Mouse (Mus musculus): Measurements from ENCODE around the gene Auts2. TPM values are rescaled to one million over a fixed set of nuclear protein-coding genes. Genes with fewer than 3 reads are reported as not detected.

Auts2 gene
- polyA plus RNA-seq, 1 experiment from 2014 or later = 82.5 TPM

DNA sequence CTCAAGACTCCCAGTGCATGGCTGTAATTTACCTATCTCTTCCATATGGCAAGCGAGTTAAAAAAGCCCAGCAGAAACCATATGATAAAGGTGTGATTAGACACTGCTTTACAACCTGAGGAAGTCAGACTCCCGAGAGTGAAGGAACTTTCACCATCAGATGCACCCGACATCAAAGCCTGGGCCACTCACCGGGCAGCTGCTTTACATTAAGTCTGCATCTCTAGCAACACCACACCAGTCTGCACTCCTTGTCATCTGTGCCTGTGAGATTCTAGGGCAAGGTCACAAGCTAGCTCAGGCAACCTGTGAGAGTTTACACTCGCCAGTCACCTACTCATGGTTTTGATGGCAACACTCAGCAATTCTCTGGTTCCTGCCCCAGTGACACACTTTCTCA is 596.3 kb downstream of the Auts2 start:
- H3K4me1 ChIP-seq (ENCODE audit: control insufficient read depth, insufficient read depth, low read length) = peaks cover 16% of the 10 kb centered on the region
- 76% methylated on average over 5 of the region's 5 CpGs for WGBS
- no peak for ATAC-seq (ENCODE audit: low read depth)
- H3K9ac ChIP-seq (replicated peaks; ENCODE audit: low read depth, low read length) = no peak overlapping the region
- H3K4me2 ChIP-seq (ENCODE audit: low read depth, low read length) = no peak overlapping the region
- H3K4me3 ChIP-seq (ENCODE audit: low read depth, low read length) = no peak overlapping the region
- no peaks in the 10 kb centered on the region for H3K27me3 ChIP-seq (ENCODE audit: control insufficient read depth, insufficient read depth, low read length)
- H3K27ac ChIP-seq (ENCODE audit: low read depth, low read length) = no peak overlapping the region
- no peaks in the 10 kb centered on the region for H3K36me3 ChIP-seq (ENCODE audit: control insufficient read depth, insufficient read depth, low read length)
- H3K9me3 ChIP-seq (ENCODE audit: control insufficient read depth, low read length) = no peaks in the 10 kb centered on the region

DNA sequence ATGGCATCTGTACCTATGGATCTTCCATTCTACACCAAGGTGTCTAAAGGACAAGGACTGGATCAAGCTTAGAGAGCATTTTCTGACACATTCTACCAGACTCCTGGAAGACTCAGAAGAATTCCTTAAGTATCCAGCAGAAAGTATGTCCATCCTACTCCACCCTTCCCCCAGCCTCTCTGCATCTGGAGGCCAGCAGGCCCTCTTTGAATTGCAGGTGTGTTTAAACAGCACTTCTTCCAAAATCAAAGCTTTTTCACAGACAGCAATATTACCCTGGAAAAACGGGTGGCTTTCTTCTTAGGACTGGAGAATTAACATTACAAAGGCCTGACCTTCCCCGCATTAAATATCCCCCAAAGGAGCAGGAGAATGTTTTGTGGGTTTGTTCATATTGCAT is 598.4 kb downstream of the Auts2 start:
- no peak overlapping the region for H3K9ac ChIP-seq (replicated peaks; ENCODE audit: low read depth, low read length)
- H3K27ac ChIP-seq (ENCODE audit: low read depth, low read length) = no peak overlapping the region
- H3K4me2 ChIP-seq (ENCODE audit: low read depth, low read length) = no peak overlapping the region
- no peak for ATAC-seq (ENCODE audit: low read depth)
- no peaks in the 10 kb centered on the region for H3K36me3 ChIP-seq (ENCODE audit: control insufficient read depth, insufficient read depth, low read length)
- peaks cover 13% of the 10 kb centered on the region for H3K4me1 ChIP-seq (ENCODE audit: control insufficient read depth, insufficient read depth, low read length)
- 14% methylated on average over 2 of the region's 2 CpGs for WGBS
- no peaks in the 10 kb centered on the region for H3K9me3 ChIP-seq (ENCODE audit: control insufficient read depth, low read length)
- H3K4me3 ChIP-seq (ENCODE audit: low read depth, low read length) = no peak overlapping the region
- no peaks in the 10 kb centered on the region for H3K27me3 ChIP-seq (ENCODE audit: control insufficient read depth, insufficient read depth, low read length)

DNA sequence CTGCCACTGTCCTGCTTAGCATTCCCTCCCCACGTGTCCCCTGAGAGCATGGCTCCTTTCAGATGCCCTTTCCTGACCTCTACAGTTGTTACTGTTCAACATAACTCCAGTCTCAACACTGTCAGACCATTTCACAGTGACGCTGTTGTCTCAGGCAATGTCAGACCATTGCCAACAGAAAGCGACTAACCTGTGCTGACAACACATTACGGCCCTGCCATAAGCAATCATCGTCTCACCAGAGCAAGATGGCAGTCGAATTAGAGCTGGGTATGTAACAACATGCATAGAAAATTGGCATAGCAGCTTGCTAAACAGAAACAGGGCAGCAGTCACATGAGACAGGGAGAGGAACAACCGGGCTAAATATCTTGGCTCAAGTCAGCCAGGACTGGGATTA is 614.4 kb downstream of the Auts2 start:
- H3K27me3 ChIP-seq (ENCODE audit: control insufficient read depth, insufficient read depth, low read length) = no peaks in the 10 kb centered on the region
- WGBS = 79% methylated on average over 7 of the region's 7 CpGs
- H3K4me3 ChIP-seq (ENCODE audit: low read depth, low read length) = no peak overlapping the region
- no peak overlapping the region for H3K27ac ChIP-seq (ENCODE audit: low read depth, low read length)
- no peaks in the 10 kb centered on the region for H3K9me3 ChIP-seq (ENCODE audit: control insufficient read depth, low read length)
- ATAC-seq (ENCODE audit: low read depth) = no peak
- H3K9ac ChIP-seq (replicated peaks; ENCODE audit: low read depth, low read length) = no peak overlapping the region
- H3K36me3 ChIP-seq (ENCODE audit: control insufficient read depth, insufficient read depth, low read length) = no peaks in the 10 kb centered on the region
- H3K4me1 ChIP-seq (ENCODE audit: control insufficient read depth, insufficient read depth, low read length) = no peaks in the 10 kb centered on the region
- no peak overlapping the region for H3K4me2 ChIP-seq (ENCODE audit: low read depth, low read length)

DNA sequence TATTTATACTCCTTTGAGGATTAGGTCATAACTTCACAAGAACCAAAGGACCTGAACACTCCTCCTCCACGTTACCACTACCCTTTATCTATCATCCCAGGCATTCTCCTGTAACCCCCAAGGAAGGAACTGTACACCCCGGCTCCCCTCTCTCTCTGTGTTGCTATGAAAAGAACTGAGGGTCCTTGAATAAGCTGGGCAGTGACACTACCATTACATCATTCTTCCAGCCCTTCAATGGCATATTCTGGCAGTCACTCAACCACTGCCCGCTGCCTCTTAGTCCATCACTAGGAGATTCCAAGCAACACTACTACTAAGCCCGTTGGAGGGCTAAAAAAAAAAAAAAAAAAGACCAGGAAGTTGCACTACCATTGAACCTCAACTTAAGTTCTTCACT is 620.4 kb downstream of the Auts2 start:
- Histone ChIP-seq H3K9ac (replicated peaks; ENCODE audit: low read depth, low read length) (no peak overlapping the region), H3K4me2 (ENCODE audit: low read depth, low read length) (no peak overlapping the region), H3K9me3 (ENCODE audit: control insufficient read depth, low read length) (no peaks in the 10 kb centered on the region), H3K27me3 (ENCODE audit: control insufficient read depth, insufficient read depth, low read length) (no peaks in the 10 kb centered on the region), H3K36me3 (ENCODE audit: control insufficient read depth, insufficient read depth, low read length) (no peaks in the 10 kb centered on the region), H3K27ac (ENCODE audit: low read depth, low read length) (no peak overlapping the region), H3K4me3 (ENCODE audit: low read depth, low read length) (no peak overlapping the region), H3K4me1 (ENCODE audit: control insufficient read depth, insufficient read depth, low read length) (peaks cover 11% of the 10 kb centered on the region; the same call in 1 of the 2 replicates)
- 82% methylated on average over 4 of the region's 4 CpGs for WGBS
- no peak for ATAC-seq (ENCODE audit: low read depth)

DNA sequence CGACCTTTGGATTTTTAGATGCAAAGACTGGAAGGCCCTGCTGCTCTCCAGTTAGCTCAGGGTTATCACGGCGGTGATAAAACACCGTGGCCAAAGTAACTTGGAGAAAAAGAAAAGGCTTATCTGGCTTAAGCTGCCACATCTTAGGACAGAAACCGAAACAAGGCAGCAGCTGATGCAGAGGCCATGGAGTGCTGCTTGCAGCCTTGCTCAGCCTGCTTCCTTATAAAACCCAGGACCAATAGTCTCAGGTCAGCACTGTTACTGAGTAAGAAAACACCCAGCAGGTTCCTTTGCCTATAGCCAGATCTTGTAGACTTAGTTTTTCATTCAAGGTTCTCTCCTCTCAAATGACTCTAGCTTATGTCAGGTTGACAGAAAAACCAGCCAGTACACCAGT is 621.0 kb downstream of the Auts2 start:
- H3K36me3 ChIP-seq (ENCODE audit: control insufficient read depth, insufficient read depth, low read length) = no peaks in the 10 kb centered on the region
- H3K4me3 ChIP-seq (ENCODE audit: low read depth, low read length) = no peak overlapping the region
- no peak overlapping the region for H3K27ac ChIP-seq (ENCODE audit: low read depth, low read length)
- ATAC-seq (ENCODE audit: low read depth) = no peak
- WGBS = 79% methylated on average over 5 of the region's 5 CpGs
- H3K4me1 ChIP-seq (ENCODE audit: control insufficient read depth, insufficient read depth, low read length) = peaks cover 13% of the 10 kb centered on the region; the same call in 1 of the 2 replicates
- H3K4me2 ChIP-seq (ENCODE audit: low read depth, low read length) = no peak overlapping the region
- H3K9me3 ChIP-seq (ENCODE audit: control insufficient read depth, low read length) = no peaks in the 10 kb centered on the region
- no peaks in the 10 kb centered on the region for H3K27me3 ChIP-seq (ENCODE audit: control insufficient read depth, insufficient read depth, low read length)
- H3K9ac ChIP-seq (replicated peaks; ENCODE audit: low read depth, low read length) = no peak overlapping the region

DNA sequence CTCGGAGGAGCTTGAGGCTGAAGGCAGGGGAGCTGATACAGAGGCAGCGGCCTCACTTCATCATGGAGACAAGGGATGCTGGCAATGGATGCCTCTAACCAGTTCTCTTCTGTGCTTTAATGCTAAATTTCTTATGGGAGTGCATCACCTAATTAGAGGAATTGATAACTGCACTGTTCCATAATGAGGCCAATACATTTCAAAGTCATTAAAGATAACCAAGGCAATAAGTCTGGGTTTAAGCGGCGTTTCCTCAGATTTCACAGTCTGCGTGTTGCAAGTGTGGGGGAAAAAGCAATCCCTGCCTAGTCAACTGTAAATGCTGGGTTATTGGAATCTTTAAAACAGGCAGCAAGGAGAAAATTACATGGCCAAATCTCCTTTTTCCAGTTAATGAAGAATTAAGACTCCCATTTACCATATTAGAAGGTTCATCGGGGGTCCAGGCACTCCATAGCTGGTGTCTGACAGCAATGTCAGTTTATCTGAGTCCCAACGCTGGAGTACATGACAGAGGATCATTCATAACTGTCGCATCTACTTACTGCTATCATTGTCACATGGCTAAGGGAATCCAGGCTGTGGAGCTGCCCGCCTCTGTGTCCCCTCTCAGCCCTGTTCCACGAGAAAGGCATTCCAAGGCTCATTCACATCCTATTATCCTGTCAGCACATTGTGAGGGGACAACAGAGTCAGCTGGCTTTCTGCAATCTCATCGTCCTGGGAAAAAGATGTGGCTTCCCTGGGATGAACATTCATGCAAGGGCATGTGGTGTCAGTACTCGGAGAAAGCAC is 623.0 kb downstream of the Auts2 start:
- Histone ChIP-seq H3K27me3 (ENCODE audit: control insufficient read depth, insufficient read depth, low read length) (no peaks in the 10 kb centered on the region), H3K4me3 (ENCODE audit: low read depth, low read length) (no peak overlapping the region), H3K4me1 (ENCODE audit: control insufficient read depth, insufficient read depth, low read length) (peaks cover 16% of the 10 kb centered on the region; the same call in 1 of the 2 replicates), H3K9ac (replicated peaks; ENCODE audit: low read depth, low read length) (no peak overlapping the region), H3K4me2 (ENCODE audit: low read depth, low read length) (no peak overlapping the region), H3K9me3 (ENCODE audit: control insufficient read depth, low read length) (no peaks in the 10 kb centered on the region), H3K27ac (ENCODE audit: low read depth, low read length) (peak overlapping the region; percentile 19; the same call in 1 of the 2 replicates), H3K36me3 (ENCODE audit: control insufficient read depth, insufficient read depth, low read length) (no peaks in the 10 kb centered on the region)
- ATAC-seq (ENCODE audit: low read depth) = no peak
- WGBS = 38% methylated on average over 12 of the region's 12 CpGs

DNA sequence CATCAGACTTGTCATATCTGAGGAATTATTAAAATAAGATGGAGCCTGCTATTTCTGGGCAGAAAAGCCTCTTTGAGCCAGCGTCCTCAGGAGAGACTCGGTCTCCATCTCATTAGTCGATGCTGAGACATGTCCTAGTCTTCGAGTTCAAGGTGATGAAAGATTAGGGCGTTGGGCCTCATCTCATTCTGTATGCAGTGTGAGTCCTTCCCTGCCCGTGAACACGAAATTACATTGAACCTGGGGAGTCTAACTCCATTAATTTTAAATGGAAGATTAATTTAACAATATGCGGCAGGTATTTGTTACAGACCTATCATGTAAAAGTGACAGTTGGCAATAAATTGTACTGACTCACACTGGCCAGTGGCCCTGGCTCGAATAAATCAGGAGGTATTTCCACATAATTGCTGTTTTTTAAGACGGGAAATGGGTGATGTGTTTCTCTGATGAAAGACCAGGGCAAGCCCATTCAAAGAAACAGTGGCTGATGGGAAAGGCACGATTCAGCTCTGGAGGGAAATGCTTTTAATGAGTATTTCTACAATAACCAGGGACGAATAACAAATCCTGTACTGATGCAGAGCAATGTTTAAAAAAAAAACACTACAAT is 626.2 kb downstream of the Auts2 start:
- Histone ChIP-seq H3K4me3 (ENCODE audit: low read depth, low read length) (no peak overlapping the region), H3K9ac (replicated peaks; ENCODE audit: low read depth, low read length) (no peak overlapping the region), H3K27ac (ENCODE audit: low read depth, low read length) (no peak overlapping the region), H3K36me3 (ENCODE audit: control insufficient read depth, insufficient read depth, low read length) (no peaks in the 10 kb centered on the region), H3K4me2 (ENCODE audit: low read depth, low read length) (no peak overlapping the region), H3K4me1 (ENCODE audit: control insufficient read depth, insufficient read depth, low read length) (peaks cover 16% of the 10 kb centered on the region; the same call in 1 of the 2 replicates), H3K27me3 (ENCODE audit: control insufficient read depth, insufficient read depth, low read length) (no peaks in the 10 kb centered on the region; the same call in 1 of the 2 replicates), H3K9me3 (ENCODE audit: control insufficient read depth, low read length) (no peaks in the 10 kb centered on the region)
- no peak for ATAC-seq (ENCODE audit: low read depth)
- 28% methylated on average over 12 of the region's 12 CpGs for WGBS

DNA sequence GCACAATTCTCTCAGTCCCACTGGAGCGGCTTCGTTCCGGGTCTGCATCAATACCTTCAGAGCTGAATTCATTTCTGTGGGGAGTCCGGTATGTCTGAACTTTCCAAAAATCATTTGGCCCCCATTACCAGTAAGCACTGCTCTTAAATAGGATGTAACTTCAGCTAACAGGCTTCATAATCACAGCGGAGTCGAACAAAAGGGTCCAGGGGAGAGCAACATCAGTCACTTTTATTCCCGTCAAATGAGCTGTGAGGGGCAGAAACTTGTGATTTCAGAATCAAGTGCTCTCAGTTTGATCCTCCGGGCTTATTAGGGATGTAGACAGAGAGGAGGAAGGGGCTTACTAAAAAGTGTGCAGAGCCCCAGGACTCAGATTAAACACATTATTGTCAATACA is 629.6 kb downstream of the Auts2 start:
- H3K27me3 ChIP-seq (ENCODE audit: control insufficient read depth, insufficient read depth, low read length) = no peaks in the 10 kb centered on the region; the same call in 1 of the 2 replicates
- H3K4me3 ChIP-seq (ENCODE audit: low read depth, low read length) = no peak overlapping the region
- WGBS = 38% methylated on average over 8 of the region's 8 CpGs
- no peaks in the 10 kb centered on the region for H3K9me3 ChIP-seq (ENCODE audit: control insufficient read depth, low read length)
- no peak for ATAC-seq (ENCODE audit: low read depth)
- H3K4me2 ChIP-seq (ENCODE audit: low read depth, low read length) = no peak overlapping the region
- no peaks in the 10 kb centered on the region for H3K36me3 ChIP-seq (ENCODE audit: control insufficient read depth, insufficient read depth, low read length)
- H3K4me1 ChIP-seq (ENCODE audit: control insufficient read depth, insufficient read depth, low read length) = peaks cover 9% of the 10 kb centered on the region; the same call in 1 of the 2 replicates
- no peak overlapping the region for H3K27ac ChIP-seq (ENCODE audit: low read depth, low read length)
- no peak overlapping the region for H3K9ac ChIP-seq (replicated peaks; ENCODE audit: low read depth, low read length)

DNA sequence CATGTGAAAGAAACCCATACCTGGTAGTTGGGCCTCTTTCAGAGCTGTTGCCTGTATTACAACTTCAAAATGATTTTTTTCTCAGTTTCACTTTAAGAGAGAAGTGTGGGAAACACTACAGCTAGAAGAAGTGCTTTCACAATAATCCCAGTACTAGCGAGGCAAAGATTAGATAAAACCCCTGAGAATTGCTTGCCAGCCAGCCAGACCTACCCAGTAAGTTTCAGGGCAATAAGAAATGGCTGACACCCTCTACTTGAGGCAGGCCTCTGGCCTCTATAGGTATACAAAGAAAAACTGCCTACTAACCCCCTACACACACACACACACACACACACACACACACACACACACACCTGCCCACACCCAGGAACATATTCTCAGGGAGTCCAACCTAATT is 630.2 kb downstream of the Auts2 start:
- no peak overlapping the region for H3K9ac ChIP-seq (replicated peaks; ENCODE audit: low read depth, low read length)
- no peak overlapping the region for H3K27ac ChIP-seq (ENCODE audit: low read depth, low read length)
- H3K4me1 ChIP-seq (ENCODE audit: control insufficient read depth, insufficient read depth, low read length) = peaks cover 7% of the 10 kb centered on the region; the same call in 1 of the 2 replicates
- no peaks in the 10 kb centered on the region; the same call in 1 of the 2 replicates for H3K27me3 ChIP-seq (ENCODE audit: control insufficient read depth, insufficient read depth, low read length)
- WGBS = 69% methylated on average over 1 of the region's 1 CpGs
- ATAC-seq (ENCODE audit: low read depth) = no peak
- no peaks in the 10 kb centered on the region for H3K36me3 ChIP-seq (ENCODE audit: control insufficient read depth, insufficient read depth, low read length)
- H3K9me3 ChIP-seq (ENCODE audit: control insufficient read depth, low read length) = no peaks in the 10 kb centered on the region
- H3K4me2 ChIP-seq (ENCODE audit: low read depth, low read length) = no peak overlapping the region
- no peak overlapping the region for H3K4me3 ChIP-seq (ENCODE audit: low read depth, low read length)

Measured in neural tube, embryonic 14.5 days (tissue).